Mouse (Mus musculus): ENCODE data around the gene Atat1. TPM values are rescaled to one million over a fixed set of nuclear protein-coding genes. Genes with fewer than 3 reads are reported as not detected.

The Atat1 gene
- polyA plus RNA-seq, 1 experiment from 2014 or later: 62.7 TPM

DNA sequence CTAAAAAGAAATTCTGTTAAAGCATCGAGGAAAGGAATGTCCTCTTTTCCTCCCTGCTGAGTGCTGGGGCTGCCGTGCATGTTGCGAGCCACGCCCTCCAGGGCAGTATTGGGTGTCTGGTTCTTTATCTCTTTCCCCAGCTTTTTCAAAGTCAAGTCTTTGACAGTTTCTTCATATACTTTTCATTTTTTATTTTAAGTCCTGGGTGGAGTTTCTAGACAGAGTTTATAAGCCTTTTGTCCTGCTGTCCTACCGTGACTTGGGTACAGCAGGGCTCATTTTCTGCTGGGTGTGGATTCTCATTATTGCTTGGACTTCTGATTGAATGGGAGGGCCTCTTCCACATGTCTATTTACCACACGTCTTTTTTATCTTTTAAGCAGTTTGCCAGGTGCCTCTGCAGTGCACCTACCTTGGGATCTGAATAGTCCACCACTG, 10.0 kb upstream of the Atat1 start:
- 38% methylated on average over 6 of the region's 6 CpGs for WGBS
- Histone ChIP-seq H3K27ac (ENCODE audit: low read length) (peak overlapping the region; percentile 97), H3K27me3 (ENCODE audit: control insufficient read depth, insufficient read depth, low read depth, low read length) (no peaks in the 10 kb centered on the region), H3K4me1 (replicated peaks; ENCODE audit: control insufficient read depth, insufficient read depth, low read length) (peaks cover 26% of the 10 kb centered on the region), H3K36me3 (ENCODE audit: control insufficient read depth, insufficient read depth, low read length) (peaks cover 20% of the 10 kb centered on the region), H3K4me2 (ENCODE audit: low read depth, low read length) (peak overlapping the region; percentile 98), H3K9me3 (ENCODE audit: control insufficient read depth, low read length) (no peaks in the 10 kb centered on the region), H3K4me3 (ENCODE audit: low read length) (peak overlapping the region; percentile 85), H3K9ac (ENCODE audit: low read length) (peak overlapping the region; percentile 72)
- no peak for ATAC-seq (ENCODE audit: low read depth)

DNA sequence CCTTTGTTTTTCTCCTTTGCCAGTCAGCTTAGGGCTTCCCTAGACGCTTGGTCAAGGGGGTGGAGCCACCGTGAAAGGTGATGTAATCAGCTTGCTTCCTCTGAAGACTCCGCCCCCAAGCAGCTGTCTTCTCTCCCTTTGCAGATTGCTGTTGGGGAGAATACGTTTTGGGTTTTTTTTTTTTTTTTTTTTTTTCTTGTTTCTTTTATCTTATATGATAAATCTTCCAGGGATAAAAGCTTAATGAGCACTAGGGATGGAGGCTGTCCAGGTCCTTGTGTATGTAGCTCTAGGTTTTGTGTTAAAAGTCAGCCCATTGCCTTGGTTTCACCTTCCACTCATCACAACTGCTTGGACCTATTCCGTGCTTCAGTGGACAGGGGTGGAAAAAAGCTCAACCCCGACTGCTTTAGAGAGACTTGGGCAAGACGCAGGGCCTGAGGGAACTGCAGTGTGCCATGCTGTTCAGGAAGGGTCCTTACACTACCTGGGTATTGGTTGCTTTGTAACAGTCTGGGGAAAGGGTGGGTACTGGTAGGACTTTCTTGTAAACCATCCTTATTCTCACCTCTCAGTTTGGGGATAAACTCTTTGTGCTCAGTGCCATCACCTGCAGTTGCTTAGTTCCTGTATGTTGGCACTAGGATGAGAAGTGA, 9.3 kb upstream of the Atat1 start:
- Histone ChIP-seq H3K27me3 (ENCODE audit: control insufficient read depth, insufficient read depth, low read depth, low read length) (no peaks in the 10 kb centered on the region), H3K9ac (ENCODE audit: low read length) (peak overlapping the region; percentile 72), H3K36me3 (ENCODE audit: control insufficient read depth, insufficient read depth, low read length) (peaks cover 13% of the 10 kb centered on the region), H3K4me1 (replicated peaks; ENCODE audit: control insufficient read depth, insufficient read depth, low read length) (peaks cover 26% of the 10 kb centered on the region), H3K27ac (ENCODE audit: low read length) (peak overlapping the region; percentile 97), H3K4me2 (ENCODE audit: low read depth, low read length) (peak overlapping the region; percentile 98), H3K4me3 (ENCODE audit: low read length) (peak overlapping the region; percentile 85), H3K9me3 (ENCODE audit: control insufficient read depth, low read length) (no peaks in the 10 kb centered on the region)
- WGBS: 5% methylated on average over 7 of the region's 7 CpGs
- ATAC-seq (ENCODE audit: low read depth): peak; percentile 48

DNA sequence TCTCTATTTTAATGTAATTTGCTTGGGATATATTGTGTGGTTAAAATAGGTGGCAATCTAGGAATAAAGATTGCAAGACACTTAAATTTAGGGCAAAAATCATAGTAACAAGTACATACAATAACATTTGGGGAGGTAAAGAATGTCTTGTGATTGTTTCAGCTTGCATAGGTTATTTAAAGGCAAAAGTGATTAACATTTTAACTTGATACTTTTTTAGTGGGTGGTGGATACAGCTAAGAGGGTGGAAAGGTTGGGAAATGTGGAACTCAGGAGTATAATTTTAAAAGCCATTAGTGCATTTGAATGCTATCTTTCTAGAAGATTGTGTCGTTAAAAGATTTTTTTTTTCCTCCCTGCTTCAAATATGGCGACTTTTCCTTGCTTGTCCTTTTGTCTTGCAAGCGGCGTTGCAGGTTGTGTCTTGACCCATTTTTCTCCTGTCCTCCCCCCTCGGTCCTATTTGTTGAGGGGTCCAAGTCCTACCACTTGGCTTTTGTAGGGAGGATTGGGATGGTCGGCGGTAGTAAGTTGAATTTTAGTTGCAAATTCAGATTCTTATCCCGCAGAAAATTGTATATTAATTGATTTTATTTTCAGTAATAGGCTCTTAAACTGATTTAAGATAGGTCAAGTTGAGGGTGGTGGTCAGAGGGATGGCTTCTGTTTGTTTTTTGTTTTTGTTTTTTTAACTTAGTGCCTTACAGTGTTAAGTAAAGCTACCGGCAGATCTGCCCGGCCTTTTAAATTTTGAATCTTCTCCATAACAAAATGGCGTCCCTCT, 8.6 kb upstream of the Atat1 start:
- H3K4me2 ChIP-seq (ENCODE audit: low read depth, low read length): peak overlapping the region; percentile 98
- no peak for ATAC-seq (ENCODE audit: low read depth)
- no peaks in the 10 kb centered on the region for H3K27me3 ChIP-seq (ENCODE audit: control insufficient read depth, insufficient read depth, low read depth, low read length)
- under 1% methylated on average over 11 of the region's 11 CpGs for WGBS
- peak overlapping the region; percentile 94 for H3K9ac ChIP-seq (ENCODE audit: low read length)
- peak overlapping the region; percentile 97 for H3K27ac ChIP-seq (ENCODE audit: low read length)
- H3K36me3 ChIP-seq (ENCODE audit: control insufficient read depth, insufficient read depth, low read length): peaks cover 6% of the 10 kb centered on the region
- H3K4me3 ChIP-seq (ENCODE audit: low read length): peak overlapping the region; percentile 85
- H3K4me1 ChIP-seq (replicated peaks; ENCODE audit: control insufficient read depth, insufficient read depth, low read length): peaks cover 26% of the 10 kb centered on the region
- H3K9me3 ChIP-seq (ENCODE audit: control insufficient read depth, low read length): no peaks in the 10 kb centered on the region

DNA sequence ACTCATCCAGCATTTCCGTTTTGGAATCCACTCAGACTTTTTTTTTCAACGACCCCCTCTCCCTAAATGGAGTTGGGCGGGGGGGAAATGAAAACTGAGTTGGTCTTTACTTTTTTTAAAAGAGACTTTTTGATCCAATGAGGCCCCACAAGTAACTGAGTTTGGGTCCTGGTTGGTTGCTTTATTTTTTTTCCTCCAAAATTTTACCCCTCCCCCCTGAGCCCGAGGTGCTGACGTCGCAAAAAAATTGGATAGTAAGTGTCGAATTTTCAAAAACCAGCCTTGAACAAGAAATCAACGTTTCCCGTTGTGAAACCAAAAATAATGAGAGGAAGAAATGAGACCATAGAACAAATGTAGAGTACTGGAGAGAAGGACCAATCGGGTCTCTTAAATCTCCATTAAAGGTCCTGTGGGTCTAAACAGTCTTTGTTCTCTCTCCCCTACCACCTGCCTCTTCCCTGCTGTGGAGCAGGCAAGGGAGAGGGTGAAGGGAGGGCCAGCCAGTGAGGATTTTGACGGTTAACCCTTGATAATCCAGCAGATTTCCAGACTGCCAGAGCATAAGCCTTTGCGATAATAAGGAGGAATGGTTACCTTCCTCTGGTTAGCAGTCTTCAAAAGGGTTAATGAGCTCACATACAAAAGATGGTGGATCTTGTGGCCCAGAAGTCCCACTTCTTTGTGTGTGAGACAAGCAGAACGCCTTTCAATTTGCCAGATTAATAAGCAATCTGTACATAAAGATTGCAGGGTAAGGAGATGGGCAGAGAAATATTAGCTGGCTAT, 7.8 kb upstream of the Atat1 start:
- WGBS: 0% methylated on average over 13 of the region's 13 CpGs
- H3K36me3 ChIP-seq (ENCODE audit: control insufficient read depth, insufficient read depth, low read length): peaks cover 10% of the 10 kb centered on the region; the same call in 1 of the 2 replicates
- peak overlapping the region; percentile 98 for H3K4me2 ChIP-seq (ENCODE audit: low read depth, low read length)
- H3K4me1 ChIP-seq (replicated peaks; ENCODE audit: control insufficient read depth, insufficient read depth, low read length): peaks cover 26% of the 10 kb centered on the region
- H3K9me3 ChIP-seq (ENCODE audit: control insufficient read depth, low read length): no peaks in the 10 kb centered on the region
- H3K27ac ChIP-seq (ENCODE audit: low read length): peak overlapping the region; percentile 97
- H3K4me3 ChIP-seq (ENCODE audit: low read length): peak overlapping the region; percentile 85
- H3K9ac ChIP-seq (ENCODE audit: low read length): peak overlapping the region; percentile 94
- no peaks in the 10 kb centered on the region for H3K27me3 ChIP-seq (ENCODE audit: control insufficient read depth, insufficient read depth, low read depth, low read length)
- ATAC-seq (ENCODE audit: low read depth): no peak

DNA sequence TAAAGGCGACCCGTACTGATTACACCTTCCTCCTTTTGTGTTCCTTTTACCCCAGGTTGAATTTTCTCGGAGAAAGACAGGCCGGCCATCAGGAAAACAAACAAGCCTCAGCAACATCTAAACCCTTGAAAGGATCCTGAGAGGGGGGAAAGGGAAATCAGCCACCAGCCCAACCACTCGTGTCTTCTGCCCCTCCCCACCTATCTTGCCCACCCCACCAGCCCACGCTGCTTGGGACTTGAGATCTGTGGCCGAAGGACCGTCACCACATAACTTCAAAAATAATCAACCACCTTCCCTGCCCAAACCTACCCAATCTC, 7.2 kb upstream of the Atat1 start:
- Histone ChIP-seq H3K4me3 (ENCODE audit: low read length) (peak overlapping the region; percentile 85), H3K27me3 (ENCODE audit: control insufficient read depth, insufficient read depth, low read depth, low read length) (no peaks in the 10 kb centered on the region), H3K27ac (ENCODE audit: low read length) (peak overlapping the region; percentile 97), H3K9me3 (ENCODE audit: control insufficient read depth, low read length) (no peaks in the 10 kb centered on the region), H3K4me1 (replicated peaks; ENCODE audit: control insufficient read depth, insufficient read depth, low read length) (peaks cover 26% of the 10 kb centered on the region), H3K4me2 (ENCODE audit: low read depth, low read length) (peak overlapping the region; percentile 98), H3K36me3 (ENCODE audit: control insufficient read depth, insufficient read depth, low read length) (peaks cover 10% of the 10 kb centered on the region; the same call in 1 of the 2 replicates), H3K9ac (ENCODE audit: low read length) (peak overlapping the region; percentile 94)
- under 1% methylated on average over 8 of the region's 8 CpGs for WGBS
- no peak for ATAC-seq (ENCODE audit: low read depth)

DNA sequence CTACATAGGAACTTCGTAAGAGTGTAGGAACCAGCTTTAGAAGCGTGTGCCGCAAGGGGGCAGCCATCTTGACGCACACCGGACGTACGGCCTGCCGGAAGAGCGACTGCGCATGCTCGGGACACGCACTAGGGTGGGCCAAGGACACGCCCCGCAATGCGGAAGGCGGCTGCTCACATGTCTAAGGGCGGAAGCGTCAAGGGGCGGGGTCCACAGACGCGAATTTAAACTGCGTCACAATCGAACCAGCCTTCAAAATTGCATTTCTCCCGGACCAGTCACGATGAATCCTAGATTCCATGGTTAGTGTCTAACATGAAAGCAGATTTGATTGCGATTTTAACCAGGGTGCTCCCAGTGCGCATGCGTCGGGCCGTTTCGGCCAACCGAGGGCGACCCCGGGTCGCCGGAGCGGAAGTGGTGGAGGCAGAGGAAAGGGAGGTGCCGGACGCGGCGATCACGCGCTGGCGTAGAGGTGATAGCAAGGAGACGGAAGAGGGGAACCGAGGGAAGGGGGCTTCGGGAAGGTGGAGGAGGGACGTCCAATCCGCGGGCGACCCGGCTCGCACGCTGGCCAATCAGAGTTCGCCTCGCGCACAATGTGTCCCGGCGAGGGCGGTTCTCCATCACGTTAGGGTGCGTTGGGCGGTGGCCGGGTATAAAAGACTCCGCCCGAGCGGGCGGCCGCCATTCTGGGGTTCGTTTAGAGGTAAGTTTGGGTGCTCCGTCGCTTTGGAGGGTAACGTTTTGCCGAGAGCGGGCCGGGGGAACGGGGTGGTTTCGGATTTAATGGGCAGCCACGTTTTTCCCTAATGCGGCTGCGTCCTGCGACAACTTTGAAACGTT, 6.6 kb upstream of the Atat1 start, which contains the start of the genes Mrps18b and Ppp1r10:
Gene Mrps18b (minus strand): TSS at position 93 of the 846 bp plus-strand sequence.
Gene Ppp1r10 (plus strand): TSS at position 138 of the 846 bp plus-strand sequence.
- Histone ChIP-seq H3K9ac (ENCODE audit: low read length) (peak within 1 kb of the TSS; percentile 94), H3K27ac (ENCODE audit: low read length) (peak within 1 kb of the TSS; percentile 97), H3K4me1 (replicated peaks; ENCODE audit: control insufficient read depth, insufficient read depth, low read length) (peaks cover 26% of the 10 kb centered on the region), H3K4me2 (ENCODE audit: low read depth, low read length) (peak within 1 kb of the TSS; percentile 98), H3K4me3 (ENCODE audit: low read length) (peak within 1 kb of the TSS; percentile 85), H3K27me3 (ENCODE audit: control insufficient read depth, insufficient read depth, low read depth, low read length) (no peaks in the 10 kb centered on the region), H3K36me3 (ENCODE audit: control insufficient read depth, insufficient read depth, low read length) (peaks cover 10% of the 10 kb centered on the region; the same call in 1 of the 2 replicates), H3K9me3 (ENCODE audit: control insufficient read depth, low read length) (no peaks in the 10 kb centered on the region)
- WGBS: 0% methylated on average over 76 of the region's 83 CpGs
- peak; percentile 96 for ATAC-seq (ENCODE audit: low read depth)

DNA sequence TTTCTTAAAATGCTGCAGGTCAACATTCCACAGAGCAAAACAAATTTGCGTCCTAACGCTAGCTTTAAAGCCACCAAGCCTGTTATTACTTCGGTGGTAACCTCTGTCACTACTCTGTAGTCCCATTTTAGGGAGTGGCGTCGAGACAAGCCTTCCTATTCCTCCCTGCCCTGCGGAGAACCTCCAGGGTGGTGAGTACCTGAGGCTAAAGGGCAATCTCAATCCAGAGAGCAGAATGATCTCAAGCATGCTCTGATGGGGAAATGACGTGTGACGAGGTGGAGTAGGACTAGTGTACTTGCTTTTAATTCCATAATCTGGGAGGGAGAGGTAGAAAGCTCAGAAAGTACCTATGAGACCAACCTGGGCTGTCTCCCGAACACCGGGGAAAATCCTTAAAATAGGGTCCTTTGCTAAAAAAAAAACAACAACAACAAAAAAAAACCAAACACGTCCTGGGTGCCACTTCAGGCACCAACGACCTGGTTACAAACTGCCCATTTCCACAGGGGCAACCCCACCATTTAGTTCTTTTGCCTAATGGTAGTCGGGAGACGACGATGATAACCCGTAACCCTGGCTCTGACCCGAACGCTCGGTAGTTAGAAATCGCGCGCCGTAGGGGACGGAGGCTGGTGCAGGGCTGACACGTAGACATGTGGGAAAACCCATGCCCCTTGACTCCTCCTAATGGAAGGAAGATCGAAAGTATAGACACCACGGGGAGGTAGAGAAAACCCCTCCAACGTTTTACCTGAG, 5.8 kb upstream of the Atat1 start:
- Histone ChIP-seq H3K36me3 (ENCODE audit: control insufficient read depth, insufficient read depth, low read length) (peaks cover 13% of the 10 kb centered on the region; the same call in 1 of the 2 replicates), H3K27ac (ENCODE audit: low read length) (peak overlapping the region; percentile 97), H3K9ac (ENCODE audit: low read length) (peak overlapping the region; percentile 84), H3K4me3 (ENCODE audit: low read length) (peak overlapping the region; percentile 85), H3K9me3 (ENCODE audit: control insufficient read depth, low read length) (no peaks in the 10 kb centered on the region), H3K4me2 (ENCODE audit: low read depth, low read length) (peak overlapping the region; percentile 70), H3K4me1 (replicated peaks; ENCODE audit: control insufficient read depth, insufficient read depth, low read length) (peaks cover 20% of the 10 kb centered on the region), H3K27me3 (ENCODE audit: control insufficient read depth, insufficient read depth, low read depth, low read length) (no peaks in the 10 kb centered on the region)
- no peak for ATAC-seq (ENCODE audit: low read depth)
- 2% methylated on average over 28 of the region's 28 CpGs for WGBS

DNA sequence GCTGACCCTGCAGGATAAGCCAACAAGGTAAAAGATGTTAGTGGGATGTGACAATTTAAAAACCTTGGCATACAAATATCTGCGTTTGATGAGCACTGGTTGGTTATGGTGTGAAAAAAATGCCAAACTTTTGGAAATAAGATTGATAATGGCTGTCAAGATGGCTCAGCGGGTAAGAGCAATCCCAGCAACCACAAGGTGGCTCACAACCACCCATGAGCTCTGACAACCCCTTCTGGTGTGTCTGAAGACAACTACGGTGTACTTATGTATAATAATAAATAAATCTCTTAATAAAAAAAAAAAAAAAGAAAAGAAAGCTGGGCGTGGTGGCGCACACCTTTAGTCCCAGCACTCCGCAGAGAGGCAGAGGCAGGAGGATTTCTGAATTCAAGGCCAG, 5.1 kb upstream of the Atat1 start:
- 71% methylated on average over 6 of the region's 6 CpGs for WGBS
- no peaks in the 10 kb centered on the region for H3K9me3 ChIP-seq (ENCODE audit: control insufficient read depth, low read length)
- peak overlapping the region; percentile 85 for H3K4me3 ChIP-seq (ENCODE audit: low read length)
- H3K9ac ChIP-seq (ENCODE audit: low read length): no peak overlapping the region
- H3K27ac ChIP-seq (ENCODE audit: low read length): no peak overlapping the region
- peak overlapping the region; percentile 70; the same call in 1 of the 2 replicates for H3K4me2 ChIP-seq (ENCODE audit: low read depth, low read length)
- ATAC-seq (ENCODE audit: low read depth): no peak
- peaks cover 13% of the 10 kb centered on the region for H3K4me1 ChIP-seq (replicated peaks; ENCODE audit: control insufficient read depth, insufficient read depth, low read length)
- H3K36me3 ChIP-seq (ENCODE audit: control insufficient read depth, insufficient read depth, low read length): peaks cover 13% of the 10 kb centered on the region; the same call in 1 of the 2 replicates
- no peaks in the 10 kb centered on the region for H3K27me3 ChIP-seq (ENCODE audit: control insufficient read depth, insufficient read depth, low read depth, low read length)
